Mouse (Mus musculus): ENCODE measurements around the gene Igf2bp2.

DNA sequence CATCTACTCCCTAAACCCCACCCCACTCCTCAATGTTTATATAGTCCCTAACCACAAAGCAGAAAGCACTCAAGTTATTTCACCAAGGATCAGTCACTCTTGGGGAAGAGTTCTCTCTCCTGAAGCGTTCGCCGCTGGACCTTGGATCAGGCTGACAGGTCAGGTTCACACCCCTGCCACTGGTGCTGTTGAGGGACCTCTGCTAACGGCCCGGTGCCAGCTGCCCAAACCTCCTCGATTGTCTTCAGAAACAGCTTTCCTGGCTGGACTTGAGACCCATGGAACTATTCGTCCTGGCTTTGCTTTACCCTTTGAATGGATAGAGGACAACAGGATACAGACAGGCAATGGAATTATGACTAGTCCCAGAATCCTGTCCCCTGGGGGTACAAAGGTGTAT is 33.6 kb downstream of the Igf2bp2 start:
- TF ChIP-seq CTCF (IDR thresholded peaks at IDR 0.05; ENCODE audit: insufficient read depth, low read depth, low read length) (no peak), POLR2A (IDR thresholded peaks at IDR 0.05; ENCODE audit: insufficient read depth, low read depth, low read length) (no peak)

All from olfactory bulb, adult 2 months (tissue).